Mouse (Mus musculus) testis, adult 2 months (tissue): ENCODE results near the gene Gm30302.

Experiments
- CTCF ChIP-seq: fragments of 200-500 bp; IDR thresholded peaks from 2 replicates; pipeline ENCODE4 v1.5.1; 2012; ENCODE audit warnings: low read depth, mild to moderate bottlenecking, inconsistent platforms, low read length, moderate library complexity; ENCODE audit not compliant: control insufficient read depth, insufficient read depth, insufficient replicate concordance
- POLR2A ChIP-seq: fragments of 200-500 bp; IDR thresholded peaks from 2 replicates; pipeline ENCODE4 v1.6.1; 2012; ENCODE audit warnings: low read depth, mild to moderate bottlenecking, inconsistent platforms, low read length, moderate library complexity; ENCODE audit not compliant: control insufficient read depth

- TF ChIP-seq CTCF (no peak), POLR2A (no peak)
These were observed 47.3 kb upstream of the Gm30302 start for GRCm38 (mm10) chr13:49846141-49846540.
